Mouse (Mus musculus): Measurements from ENCODE around the gene Ercc2. TPM values are rescaled to one million over a fixed set of nuclear protein-coding genes. Genes with fewer than 3 reads are reported as not detected.

The Ercc2 gene
- polyA plus RNA-seq, 1 experiment = 14.3 TPM

DNA sequence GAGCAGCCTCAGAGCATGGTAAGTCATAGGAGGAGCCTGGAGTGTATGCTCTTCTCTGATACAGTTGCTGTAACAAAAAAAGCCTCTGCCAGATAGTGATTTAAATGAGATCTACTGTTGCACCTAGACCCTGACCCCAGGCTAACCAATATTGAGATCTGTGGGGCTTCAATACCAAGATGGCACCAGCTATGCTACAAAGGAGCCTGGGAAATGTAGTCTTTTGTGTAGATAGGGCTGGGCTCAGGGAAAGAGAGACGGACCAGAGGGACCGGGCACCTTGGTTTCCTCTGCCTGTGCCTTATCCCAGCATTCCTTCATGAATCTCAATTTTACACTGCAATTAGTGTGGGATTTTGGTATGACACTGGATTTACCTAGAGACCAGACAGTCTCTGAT lies 8.4 kb upstream of the Ercc2 start:
- H3K4me3 ChIP-seq (ENCODE audit: insufficient read depth, low read length) = no peak overlapping the region
- H3K4me1 ChIP-seq (ENCODE audit: control insufficient read depth, insufficient read depth, low read length) = 0 out of 2 replicates have a peak, but pooled peaks cover 3% of the 10 kb centered on the region
- no peak overlapping the region for H3K27ac ChIP-seq (ENCODE audit: insufficient read depth, low read length)
- TF ChIP-seq POLR2A (IDR thresholded peaks at IDR 0.05; ENCODE audit: low read depth, low read length) (no peak), CTCF (IDR thresholded peaks at IDR 0.05; ENCODE audit: borderline replicate concordance, insufficient read depth, low read length) (no peak)

DNA sequence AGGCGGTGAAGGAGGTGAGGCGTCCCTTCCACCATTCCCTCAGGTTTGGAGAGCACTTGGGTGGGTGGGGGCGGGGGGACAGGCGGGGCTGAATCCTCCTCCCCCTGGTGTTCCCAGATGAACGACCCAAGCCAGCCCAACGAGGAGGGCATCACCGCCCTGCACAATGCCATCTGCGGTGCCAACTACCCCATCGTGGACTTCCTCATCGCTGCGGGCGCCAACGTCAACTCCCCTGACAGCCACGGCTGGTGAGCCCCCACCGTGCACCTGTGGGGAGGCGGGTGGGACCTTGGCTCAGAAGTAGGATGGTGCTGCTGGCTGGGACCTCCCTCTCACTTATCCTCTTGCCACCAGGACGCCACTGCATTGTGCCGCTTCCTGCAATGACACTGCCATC lies 6.4 kb upstream of the Ercc2 start:
- 0 out of 2 replicates have a peak, but pooled peaks cover 3% of the 10 kb centered on the region for H3K4me1 ChIP-seq (ENCODE audit: control insufficient read depth, insufficient read depth, low read length)
- no peak overlapping the region for H3K4me3 ChIP-seq (ENCODE audit: insufficient read depth, low read length)
- no peak overlapping the region for H3K27ac ChIP-seq (ENCODE audit: insufficient read depth, low read length)
- TF ChIP-seq CTCF (IDR thresholded peaks at IDR 0.05; ENCODE audit: borderline replicate concordance, insufficient read depth, low read length) (no peak), POLR2A (IDR thresholded peaks at IDR 0.05; ENCODE audit: low read depth, low read length) (no peak)

DNA sequence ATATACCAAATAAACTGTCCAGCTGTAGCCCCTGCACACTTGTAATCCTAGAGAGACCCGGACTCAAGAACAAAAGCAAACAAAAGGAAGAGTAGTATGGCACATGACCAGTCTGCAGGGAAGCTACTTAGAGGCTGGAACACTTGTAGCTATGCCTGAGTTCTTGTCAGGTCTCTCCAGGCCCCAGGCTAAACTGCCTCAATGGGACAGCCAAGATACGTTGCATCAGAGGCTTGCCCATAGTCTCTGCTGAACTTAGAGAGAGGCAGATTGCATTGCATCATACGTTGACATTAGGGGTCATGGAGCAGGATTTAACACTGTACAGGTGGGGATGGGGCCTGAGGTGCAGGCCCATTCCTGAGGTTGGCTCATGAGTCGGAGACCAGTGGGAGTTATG lies 5.8 kb upstream of the Ercc2 start:
- TF ChIP-seq POLR2A (IDR thresholded peaks at IDR 0.05; ENCODE audit: low read depth, low read length) = no peak
- no peak for TF ChIP-seq CTCF (IDR thresholded peaks at IDR 0.05; ENCODE audit: borderline replicate concordance, insufficient read depth, low read length)

DNA sequence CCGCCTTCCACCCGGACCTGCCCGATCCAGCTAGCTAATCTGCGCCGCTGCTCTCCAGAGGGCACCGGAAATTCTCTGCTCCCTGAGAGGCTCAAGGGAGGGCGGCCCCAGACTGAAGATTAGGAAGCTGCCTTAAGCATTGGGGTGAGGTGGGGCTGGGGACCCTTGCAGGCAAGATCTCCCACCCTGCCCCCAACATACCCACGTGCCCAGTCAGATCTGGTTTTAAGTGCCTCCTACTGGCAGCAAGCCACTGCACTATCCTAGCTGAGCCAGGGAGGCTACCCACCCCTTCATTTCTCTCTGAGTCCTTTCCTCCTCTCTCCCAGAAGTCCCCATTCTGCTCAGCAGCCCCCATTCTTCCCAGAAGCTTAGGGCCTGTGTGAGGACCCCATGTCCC lies 3.8 kb upstream of the Ercc2 start:
- TF ChIP-seq CTCF (IDR thresholded peaks at IDR 0.05; ENCODE audit: borderline replicate concordance, insufficient read depth, low read length) = no peak
- no peak for TF ChIP-seq POLR2A (IDR thresholded peaks at IDR 0.05; ENCODE audit: low read depth, low read length)

More for the DNA sequence above, 5.8 kb upstream of the Ercc2 start:
- Histone ChIP-seq H3K4me1 (ENCODE audit: control insufficient read depth, insufficient read depth, low read length) (0 out of 2 replicates have a peak, but pooled peaks cover 3% of the 10 kb centered on the region), H3K4me3 (ENCODE audit: insufficient read depth, low read length) (no peak overlapping the region), H3K27ac (ENCODE audit: insufficient read depth, low read length) (no peak overlapping the region)

DNA sequence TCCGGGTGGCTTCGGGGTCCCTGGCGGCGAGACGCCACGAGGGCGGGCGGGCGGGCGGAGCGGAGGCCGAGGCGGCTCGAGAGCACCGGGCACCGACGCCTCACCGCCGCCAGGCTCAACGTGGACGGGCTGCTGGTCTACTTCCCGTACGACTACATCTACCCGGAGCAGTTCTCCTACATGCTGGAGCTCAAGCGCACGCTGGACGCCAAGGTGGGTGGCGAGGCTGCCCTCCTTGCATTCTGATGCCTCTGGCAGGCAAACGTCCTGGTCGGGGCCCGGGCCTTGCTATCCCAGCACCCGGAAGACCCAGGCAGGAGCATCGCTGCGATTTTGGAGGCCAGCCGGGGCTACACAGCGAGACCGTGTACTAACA lies 344 bp downstream of the Ercc2 start:
- TF ChIP-seq POLR2A (IDR thresholded peaks at IDR 0.05; ENCODE audit: low read depth, low read length) (no peak), CTCF (IDR thresholded peaks at IDR 0.05; ENCODE audit: borderline replicate concordance, insufficient read depth, low read length) (no peak)
- Histone ChIP-seq H3K4me1 (ENCODE audit: control insufficient read depth, insufficient read depth, low read length) (peaks cover 3% of the 10 kb centered on the region; the same call in 1 of the 2 replicates), H3K4me3 (ENCODE audit: insufficient read depth, low read length) (peak overlapping the region; percentile 79), H3K27ac (ENCODE audit: insufficient read depth, low read length) (no peak overlapping the region)

More for the DNA sequence above, 3.8 kb upstream of the Ercc2 start:
- no peak overlapping the region for H3K4me3 ChIP-seq (ENCODE audit: insufficient read depth, low read length)
- H3K27ac ChIP-seq (ENCODE audit: insufficient read depth, low read length) = peak overlapping the region; percentile 66
- 0 out of 2 replicates have a peak, but pooled peaks cover 3% of the 10 kb centered on the region for H3K4me1 ChIP-seq (ENCODE audit: control insufficient read depth, insufficient read depth, low read length)

DNA sequence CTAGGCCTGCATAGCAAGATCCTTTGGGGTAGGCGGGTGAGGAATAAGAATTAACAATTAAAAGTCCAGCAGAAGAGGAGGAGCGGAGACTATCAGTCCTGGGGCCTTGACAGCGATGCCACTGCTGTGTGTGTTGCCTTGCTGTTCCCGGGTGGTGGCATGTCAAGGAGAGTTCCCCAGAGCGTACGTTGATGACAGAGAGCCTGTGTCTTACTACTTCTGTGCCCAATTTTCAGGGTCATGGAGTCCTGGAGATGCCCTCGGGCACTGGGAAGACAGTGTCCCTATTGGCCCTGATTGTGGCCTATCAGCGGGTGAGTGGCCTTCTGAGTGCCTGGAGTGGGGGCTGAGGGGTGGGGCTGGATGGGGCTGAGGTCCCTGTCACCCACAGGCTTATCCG lies 1.9 kb downstream of the Ercc2 start:
- no peak overlapping the region for H3K27ac ChIP-seq (ENCODE audit: insufficient read depth, low read length)
- H3K4me3 ChIP-seq (ENCODE audit: insufficient read depth, low read length) = no peak overlapping the region
- TF ChIP-seq POLR2A (IDR thresholded peaks at IDR 0.05; ENCODE audit: low read depth, low read length) (no peak), CTCF (IDR thresholded peaks at IDR 0.05; ENCODE audit: borderline replicate concordance, insufficient read depth, low read length) (no peak)

DNA sequence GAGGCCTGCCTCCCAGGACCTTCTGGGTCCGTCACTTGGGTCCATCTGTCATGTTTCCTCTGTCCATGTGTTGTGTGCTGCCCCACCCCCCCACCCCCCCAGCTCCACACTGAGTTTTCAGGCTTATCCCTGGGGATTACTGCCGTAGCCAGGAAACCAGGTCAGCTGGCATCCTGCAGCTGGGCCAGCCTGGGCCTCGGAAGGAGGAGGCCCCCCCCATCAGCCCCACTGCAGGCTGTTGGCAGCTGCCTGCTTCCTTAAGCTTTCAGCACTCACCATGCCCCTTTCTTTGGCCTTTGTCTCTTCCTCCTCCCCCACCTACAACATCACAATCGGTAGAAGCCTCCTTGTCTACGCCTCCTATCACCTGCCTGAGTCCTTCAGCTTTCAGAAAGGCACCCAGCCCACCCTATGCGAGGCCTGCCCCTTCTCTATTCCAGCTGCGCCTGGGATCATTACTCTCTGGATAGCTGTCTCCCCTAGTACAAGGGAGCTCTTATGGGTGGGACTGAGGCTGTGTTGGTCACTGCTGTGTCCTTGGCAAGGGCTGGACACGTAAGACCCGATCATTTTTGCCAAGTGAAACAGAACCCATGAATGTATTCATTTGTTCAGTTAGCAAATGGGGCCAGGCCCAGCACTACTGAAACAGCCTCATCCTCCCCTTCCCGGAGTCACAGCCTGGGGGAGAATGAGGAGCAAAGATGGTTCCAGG lies 7.0 kb downstream of the Ercc2 start:
- H3K27ac ChIP-seq (ENCODE audit: insufficient read depth, low read length) = no peak overlapping the region
- no peaks in the 10 kb centered on the region for H3K4me1 ChIP-seq (ENCODE audit: control insufficient read depth, insufficient read depth, low read length)
- TF ChIP-seq CTCF (IDR thresholded peaks at IDR 0.05; ENCODE audit: borderline replicate concordance, insufficient read depth, low read length) = no peak
- TF ChIP-seq POLR2A (IDR thresholded peaks at IDR 0.05; ENCODE audit: low read depth, low read length) = no peak
- no peak overlapping the region for H3K4me3 ChIP-seq (ENCODE audit: insufficient read depth, low read length)

More for the DNA sequence above, 1.9 kb downstream of the Ercc2 start:
- H3K4me1 ChIP-seq (ENCODE audit: control insufficient read depth, insufficient read depth, low read length) = no peaks in the 10 kb centered on the region; the same call in 1 of the 2 replicates

DNA sequence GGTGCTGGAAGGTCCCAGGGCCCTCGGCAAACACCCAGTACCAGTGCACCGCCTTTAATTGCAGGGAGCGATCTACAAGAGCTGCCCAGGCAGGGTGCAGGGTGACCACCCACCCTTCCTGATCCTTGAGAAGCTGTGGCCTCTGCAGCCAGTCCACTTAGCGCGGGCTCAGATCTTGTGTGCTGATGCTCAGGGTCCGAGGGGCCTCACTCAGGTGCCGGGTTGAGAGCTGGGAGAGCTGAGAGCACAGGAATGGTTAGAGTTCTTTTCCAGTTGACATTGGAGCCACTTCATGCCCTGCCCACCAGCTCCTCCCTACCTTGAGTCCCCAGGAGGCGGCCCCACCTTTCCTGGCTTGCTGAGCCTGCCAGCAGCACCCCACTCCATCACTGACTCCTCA lies 12.7 kb downstream of the Ercc2 start:
- Histone ChIP-seq H3K27ac (ENCODE audit: insufficient read depth, low read length) (no peak overlapping the region), H3K4me3 (ENCODE audit: insufficient read depth, low read length) (no peak overlapping the region), H3K4me1 (ENCODE audit: control insufficient read depth, insufficient read depth, low read length) (no peaks in the 10 kb centered on the region)
- TF ChIP-seq CTCF (IDR thresholded peaks at IDR 0.05; ENCODE audit: borderline replicate concordance, insufficient read depth, low read length) = no peak
- TF ChIP-seq POLR2A (IDR thresholded peaks at IDR 0.05; ENCODE audit: low read depth, low read length) = no peak

DNA sequence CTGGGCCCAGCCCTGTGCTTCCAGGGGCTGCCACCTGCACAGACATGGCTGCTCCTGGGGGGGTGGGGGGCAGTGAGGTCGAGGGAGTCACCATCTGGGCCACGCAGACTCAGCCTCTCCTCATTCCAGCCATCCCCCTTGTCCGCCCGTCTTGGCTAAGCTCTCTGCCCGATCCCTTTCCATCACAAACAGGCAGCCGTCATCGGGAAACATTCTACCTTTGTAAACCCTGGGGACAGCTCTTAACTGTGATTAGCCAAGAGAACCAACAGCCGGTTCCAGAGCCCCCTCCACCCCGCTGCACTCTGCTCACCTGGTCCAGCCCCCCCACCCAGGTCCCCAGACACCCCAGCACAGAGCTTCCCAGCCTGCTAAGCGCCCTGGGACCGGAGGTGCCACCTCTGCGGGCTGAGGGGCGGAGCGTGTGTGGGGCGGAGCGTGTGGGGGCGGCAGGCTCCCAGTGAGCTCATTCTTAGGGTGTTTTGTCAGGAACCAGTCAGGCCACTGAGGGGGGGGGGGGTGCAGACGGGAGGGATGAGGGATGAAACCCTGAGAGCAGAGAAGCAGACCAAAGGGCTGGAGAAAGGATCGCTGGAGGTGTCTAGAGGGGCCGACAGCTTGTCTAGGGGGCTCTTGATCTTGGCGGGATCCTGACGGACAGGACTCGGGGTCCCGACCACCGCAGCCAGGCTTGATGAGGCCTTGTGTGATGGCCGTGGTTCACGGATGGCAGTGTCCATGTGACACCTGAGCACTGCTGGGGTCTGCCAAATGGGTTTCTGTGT lies 17.9 kb downstream of the Ercc2 start:
- Histone ChIP-seq H3K4me3 (ENCODE audit: insufficient read depth, low read length) (peak overlapping the region; percentile 28), H3K4me1 (ENCODE audit: control insufficient read depth, insufficient read depth, low read length) (0 out of 2 replicates have a peak, but pooled peaks cover 2% of the 10 kb centered on the region), H3K27ac (ENCODE audit: insufficient read depth, low read length) (no peak overlapping the region)
- TF ChIP-seq POLR2A (IDR thresholded peaks at IDR 0.05; ENCODE audit: low read depth, low read length) (peak; percentile 34; the same call in 1 of the 2 replicates), CTCF (IDR thresholded peaks at IDR 0.05; ENCODE audit: borderline replicate concordance, insufficient read depth, low read length) (no peak)

DNA sequence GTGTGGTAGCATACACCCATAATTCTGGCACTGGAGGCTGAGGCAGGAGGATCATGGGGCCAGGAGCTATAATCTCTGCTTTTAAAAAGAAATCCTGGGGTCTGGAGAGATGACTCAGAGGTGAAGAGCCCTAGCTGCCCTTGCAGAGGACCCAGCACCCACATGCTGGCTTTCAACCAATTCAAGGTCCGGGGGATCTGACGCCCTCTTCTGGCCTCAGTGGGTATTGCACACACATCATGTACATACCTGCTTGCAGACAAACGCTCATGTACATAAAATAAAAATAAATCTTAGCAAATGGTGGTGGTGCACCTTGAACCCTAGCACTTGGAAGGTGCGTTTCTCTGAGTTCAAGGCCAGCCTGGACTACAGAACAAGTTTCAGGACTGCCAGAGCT lies 19.1 kb downstream of the Ercc2 start:
- TF ChIP-seq POLR2A (IDR thresholded peaks at IDR 0.05; ENCODE audit: low read depth, low read length) = no peak
- no peak for TF ChIP-seq CTCF (IDR thresholded peaks at IDR 0.05; ENCODE audit: borderline replicate concordance, insufficient read depth, low read length)
- 0 out of 2 replicates have a peak, but pooled peaks cover 2% of the 10 kb centered on the region for H3K4me1 ChIP-seq (ENCODE audit: control insufficient read depth, insufficient read depth, low read length)
- no peak overlapping the region for H3K27ac ChIP-seq (ENCODE audit: insufficient read depth, low read length)
- no peak overlapping the region for H3K4me3 ChIP-seq (ENCODE audit: insufficient read depth, low read length)

Measured in embryonic fibroblast, embryonic 13.5 days (primary cell).